ENCODE assay signal across 9 mouse cellular contexts in the genomic region with DNA sequence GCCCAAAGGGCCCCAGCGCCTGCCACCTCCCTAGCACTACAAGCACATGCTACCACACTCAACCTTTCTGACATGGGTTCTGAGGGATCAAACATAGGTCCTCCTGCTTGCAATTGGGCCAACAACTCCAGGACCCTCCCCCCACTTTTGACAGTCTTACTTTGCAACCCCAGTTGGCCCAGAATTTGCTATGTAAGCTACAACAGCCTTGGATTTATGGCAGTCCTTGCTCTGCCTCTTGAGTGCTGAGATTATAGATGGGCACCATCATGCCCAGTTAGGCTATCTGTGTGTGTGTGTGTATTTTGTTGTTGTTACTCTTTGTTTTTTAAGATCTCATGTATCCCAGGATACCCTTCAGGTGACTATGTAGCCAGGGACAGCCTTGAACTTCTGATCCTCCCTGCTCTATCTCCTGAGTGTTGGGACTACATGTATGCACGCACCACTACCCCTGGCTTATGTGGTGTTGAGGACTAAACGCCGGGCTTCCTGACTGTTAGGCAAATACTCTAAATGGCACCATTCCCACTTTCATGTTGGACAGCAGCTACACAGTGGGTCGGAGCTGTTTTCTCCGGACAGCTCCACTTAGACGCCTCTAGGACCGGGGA. TPM values are rescaled to one million over a fixed set of nuclear protein-coding genes. Genes with fewer than 3 reads are reported as not detected.
DNase-seq lines count a peak whose midpoint lies in the region; ATAC-seq lines count a peak whose summit lies in the region.
"Had no signal": no experiment of that assay in that cellular context is flagged by ENCODE, and none has a peak within 500 bp of the region (broad histone marks: within the 10 kb centered on the region; RNA-seq: fewer than 3 reads in every experiment).

No protein-coding gene starts in this region.

- H3K9me3 ChIP-seq in heart, embryonic 12.5 days (replicated peaks) = no peaks in the 10 kb centered on the region
- no peaks in the 10 kb centered on the region for H3K9me3 ChIP-seq in hindbrain, embryonic 11.5 days (ENCODE audit: control insufficient read depth, low read length)

- peaks cover 87% of the 10 kb centered on the region for H3K4me1 ChIP-seq in heart, embryonic 12.5 days (replicated peaks)
- no peaks in the 10 kb centered on the region; the same call in 1 of the 2 replicates for H3K4me1 ChIP-seq in hindbrain, embryonic 11.5 days (replicated peaks; ENCODE audit: control insufficient read depth, insufficient read depth, low read length)

- H3K9ac ChIP-seq in heart, embryonic 12.5 days = peak overlapping the region; percentile 66; the same call in 1 of the 2 replicates
- no peak overlapping the region for H3K9ac ChIP-seq in hindbrain, embryonic 11.5 days (ENCODE audit: low read depth, low read length)

- WGBS in heart, embryonic 12.5 days = 24% methylated on average over 8 of the region's 8 CpGs
- 27% methylated on average over 8 of the region's 8 CpGs for WGBS in hindbrain, embryonic 11.5 days

- H3K27me3 ChIP-seq in heart, embryonic 12.5 days (replicated peaks) = no peaks in the 10 kb centered on the region
- no peaks in the 10 kb centered on the region for H3K27me3 ChIP-seq in hindbrain, embryonic 11.5 days (ENCODE audit: control insufficient read depth, insufficient read depth, low read length)

- ATAC-seq in heart, embryonic 12.5 days (ENCODE audit: insufficient number of reproducible peaks, low FRiP score) = peak; percentile 0; the same call in 1 of the 2 replicates
- no peak; the same call in 1 of the 2 replicates for ATAC-seq in hindbrain, embryonic 11.5 days (ENCODE audit: low FRiP score)
- ATAC-seq in megakaryocyte progenitor cell, adult 5-6 weeks (replicated peaks; ENCODE audit: poor library complexity) = peak; percentile 2

- intact Hi-C loops in heart, postnatal 10 days (cut with DNase I) = no loop called here
- intact Hi-C loops in gastrocnemius, postnatal 14 days (cut with DNase I; ENCODE audit: low total_unique reads) = no loop called here

- H3K4me3 ChIP-seq in heart, embryonic 12.5 days = peak overlapping the region; percentile 80
- peak overlapping the region; percentile 65; the same call in 1 of the 2 replicates for H3K4me3 ChIP-seq in hindbrain, embryonic 11.5 days (ENCODE audit: low read depth, low read length)

- H3K4me2 ChIP-seq in heart, embryonic 12.5 days = peak overlapping the region; percentile 89
- peak overlapping the region; percentile 93 for H3K4me2 ChIP-seq in hindbrain, embryonic 11.5 days (replicated peaks; ENCODE audit: low read depth, low read length)

- peak overlapping the region; percentile 97 for H3K27ac ChIP-seq in heart, embryonic 12.5 days (ENCODE audit: poor library complexity, severe bottlenecking)
- peak overlapping the region; percentile 5 for H3K27ac ChIP-seq in hindbrain, embryonic 11.5 days (ENCODE audit: low read depth, low read length)

- no peak for DNase-seq in heart, postnatal 10 days
- peak; percentile 43 for DNase-seq in MEL-GATA-1-ER (ENCODE audit: extremely low read depth, low read depth)
- no peak for DNase-seq in hindbrain, embryonic 11.5 days (ENCODE audit: low spot score)
- no peak for DNase-seq in embryo, embryonic 10 days (ENCODE audit: low spot score)
- no peak for DNase-seq in gastrocnemius, postnatal 14 days
- no peak for DNase-seq in ovary, postnatal 36 days (ENCODE audit: low spot score)

- H3K36me3 ChIP-seq in heart, embryonic 12.5 days = no peaks in the 10 kb centered on the region
- H3K36me3 ChIP-seq in hindbrain, embryonic 11.5 days (ENCODE audit: control insufficient read depth, insufficient read depth, low read length) = no peaks in the 10 kb centered on the region

RNA-seq across cellular contexts. Expression of a gene that starts 2.4 kb away (rescaled TPM):
- 8.2 and 8.5 TPM in 2 replicates for polyA plus RNA-seq in heart, embryonic 12.5 days (2016; fragmentation: Nextera tagmentation; extraction: Ambion mirVana)
- total RNA-seq in heart, postnatal 10 days (2021) = 10 to 100 TPM; 33.7 to 37.2 TPM
- polyA plus RNA-seq in hindbrain, embryonic 11.5 days (2014; fragmentation: Nextera tagmentation; extraction: Ambion mirVana) = 1.8 TPM in 2 replicates
- total RNA-seq in megakaryocyte progenitor cell, adult 5-6 weeks (2015) = 6.0 and 6.3 TPM in 2 replicates
- 5.7 and 6.7 TPM in 2 replicates for total RNA-seq in megakaryocyte progenitor cell, adult 5-6 weeks (2017)
- total RNA-seq in gastrocnemius, postnatal 14 days (2021) = 10 to 100 TPM; 17.2 to 26.0 TPM

RNA-seq across cellular contexts. Expression of a gene that starts 25.2 kb away (rescaled TPM):
- polyA plus RNA-seq in heart, embryonic 12.5 days (2016; fragmentation: Nextera tagmentation; extraction: Ambion mirVana) = 0.10 and 0.36 TPM in 2 replicates
- total RNA-seq in heart, postnatal 10 days (2021) = under 1 TPM; 0.74 to 0.93 TPM
- polyA plus RNA-seq in hindbrain, embryonic 11.5 days (2014; fragmentation: Nextera tagmentation; extraction: Ambion mirVana) = 0.11 and 0.32 TPM in 2 replicates
- 1.8 and 2.3 TPM in 2 replicates for total RNA-seq in megakaryocyte progenitor cell, adult 5-6 weeks (2015)
- total RNA-seq in megakaryocyte progenitor cell, adult 5-6 weeks (2017) = 1.3 and 2.1 TPM in 2 replicates
- total RNA-seq in gastrocnemius, postnatal 14 days (2021) = under 1 TPM; 0.39 to 0.60 TPM

RNA-seq across cellular contexts. Expression of a gene that starts 27.5 kb away (rescaled TPM):
- polyA plus RNA-seq in heart, embryonic 12.5 days (2016; fragmentation: Nextera tagmentation; extraction: Ambion mirVana) = not detected in 2 replicates
- not detected for total RNA-seq in heart, postnatal 10 days (2021)
- polyA plus RNA-seq in hindbrain, embryonic 11.5 days (2014; fragmentation: Nextera tagmentation; extraction: Ambion mirVana) = not detected in 2 replicates
- not detected in 2 replicates for total RNA-seq in megakaryocyte progenitor cell, adult 5-6 weeks (2015)
- not detected in 2 replicates for total RNA-seq in megakaryocyte progenitor cell, adult 5-6 weeks (2017)
- not detected for total RNA-seq in gastrocnemius, postnatal 14 days (2021)
- total RNA-seq: hematopoietic stem cell, adult 5-6 weeks had no signal

RNA-seq across cellular contexts. Expression of a gene that starts 28.7 kb away (rescaled TPM):
- polyA plus RNA-seq in heart, embryonic 12.5 days (2016; fragmentation: Nextera tagmentation; extraction: Ambion mirVana) = 66.2 and 72.6 TPM in 2 replicates
- total RNA-seq in heart, postnatal 10 days (2021) = 10 to 100 TPM; 88.8 to 96.4 TPM
- polyA plus RNA-seq in hindbrain, embryonic 11.5 days (2014; fragmentation: Nextera tagmentation; extraction: Ambion mirVana) = 127 and 129 TPM in 2 replicates
- 30.3 and 32.1 TPM in 2 replicates for total RNA-seq in megakaryocyte progenitor cell, adult 5-6 weeks (2015)
- total RNA-seq in megakaryocyte progenitor cell, adult 5-6 weeks (2017) = 27.1 and 29.3 TPM in 2 replicates
- total RNA-seq in gastrocnemius, postnatal 14 days (2021) = 10 to 100 TPM; 58.6 to 79.3 TPM

RNA-seq across cellular contexts. Expression of a gene that starts 43.1 kb away (rescaled TPM):
- 0.79 and 0.96 TPM in 2 replicates for polyA plus RNA-seq in heart, embryonic 12.5 days (2016; fragmentation: Nextera tagmentation; extraction: Ambion mirVana)
- total RNA-seq in heart, postnatal 10 days (2021) = 1 to 10 TPM; 2.5 to 2.6 TPM
- polyA plus RNA-seq in hindbrain, embryonic 11.5 days (2014; fragmentation: Nextera tagmentation; extraction: Ambion mirVana) = 2.0 and 2.4 TPM in 2 replicates
- not detected in 2 replicates for total RNA-seq in megakaryocyte progenitor cell, adult 5-6 weeks (2015)
- total RNA-seq in megakaryocyte progenitor cell, adult 5-6 weeks (2017) = not detected in 2 replicates
- total RNA-seq in gastrocnemius, postnatal 14 days (2021) = 1 to 10 TPM; 2.2 to 2.4 TPM
- total RNA-seq: hematopoietic stem cell, adult 5-6 weeks had no signal
